Mouse (Mus musculus) retina, postnatal 1 day (tissue): ENCODE data around the gene Rerg.

Experiments
- DNase-seq: peaks from one replicate; pipeline ENCODE4 v3.0.0-alpha.2; 2012

The Rerg gene

GRCm38 (mm10) chr6:137126224-137126623 lies 44.1 kb downstream of the Rerg start:
- DNase-seq: no peak

- DNase-seq: no peak
Observed at GRCm38 (mm10) chr6:137125433-137125832, 44.9 kb downstream of the Rerg start.

- DNase-seq: no peak
Observed at GRCm38 (mm10) chr6:137125006-137125405, 45.3 kb downstream of the Rerg start.

- no peak for DNase-seq
Observed at GRCm38 (mm10) chr6:137116849-137117473, 53.3 kb downstream of the Rerg start.

GRCm38 (mm10) chr6:137114859-137115258 lies 55.4 kb downstream of the Rerg start:
- no peak for DNase-seq

- DNase-seq: no peak
Observed at GRCm38 (mm10) chr6:137111266-137111813, 59.0 kb downstream of the Rerg start.

GRCm38 (mm10) chr6:137110778-137111174 lies 59.5 kb downstream of the Rerg start:
- DNase-seq: no peak

GRCm38 (mm10) chr6:137109811-137110777 lies 60.2 kb downstream of the Rerg start:
- no peak for DNase-seq

- DNase-seq: no peak
Observed at GRCm38 (mm10) chr6:137105285-137105684, 65.0 kb downstream of the Rerg start.

GRCm38 (mm10) chr6:137102662-137103179 lies 67.6 kb downstream of the Rerg start:
- DNase-seq: no peak

- DNase-seq: no peak
Observed at GRCm38 (mm10) chr6:137101886-137102661, 68.2 kb downstream of the Rerg start.

- no peak for DNase-seq
Observed at GRCm38 (mm10) chr6:137100259-137100658, 70.0 kb downstream of the Rerg start.

GRCm38 (mm10) chr6:137098232-137099191 lies 71.8 kb downstream of the Rerg start:
- DNase-seq: peak; percentile 63

- DNase-seq: no peak
Observed at GRCm38 (mm10) chr6:137094475-137094874, 75.8 kb downstream of the Rerg start.

- no peak for DNase-seq
Observed at GRCm38 (mm10) chr6:137088469-137088868, 81.8 kb downstream of the Rerg start.

GRCm38 (mm10) chr6:137087956-137088355 lies 82.3 kb downstream of the Rerg start:
- DNase-seq: no peak

GRCm38 (mm10) chr6:137087470-137087869 lies 82.8 kb downstream of the Rerg start:
- no peak for DNase-seq

GRCm38 (mm10) chr6:137079701-137080100 lies 90.6 kb downstream of the Rerg start:
- DNase-seq: no peak

GRCm38 (mm10) chr6:137076731-137077130 lies 93.6 kb downstream of the Rerg start:
- no peak for DNase-seq

- no peak for DNase-seq
Observed at GRCm38 (mm10) chr6:137076225-137076624, 94.1 kb downstream of the Rerg start.

- DNase-seq: no peak
Observed at GRCm38 (mm10) chr6:137072256-137072655, 98.0 kb downstream of the Rerg start.
